Mouse (Mus musculus) neural tube, embryonic 13.5 days (tissue): ENCODE data around the gene Irf8. TPM values are rescaled to one million over a fixed set of nuclear protein-coding genes. Genes with fewer than 3 reads are reported as not detected.
"Not testable (repeated sequence)": the region's sequence is repeated elsewhere in the genome, so short reads cannot be mapped to it uniquely, and the experiment has no call there.

Source experiments
- ATAC-seq: fragments of 200-750 bp; cut with Nextera tagmentation; 2 replicates; pipeline ENCODE4 v1.8.0; 2017; ENCODE audit warnings: low read depth, mild to moderate bottlenecking, moderate TSS enrichment, moderate library complexity
- H3K27ac ChIP-seq: fragments of 300-500 bp; sonication (generic); replicated peaks from 2 replicates; pipeline ENCODE4 v1.5.1; 2015; ENCODE audit warnings: moderate library complexity, mild to moderate bottlenecking, inconsistent platforms
- H3K27me3 ChIP-seq: fragments of 300-500 bp; sonication (generic); 2 replicates; pipeline ENCODE4 v1.6.1; 2015; ENCODE audit warnings: mild to moderate bottlenecking, inconsistent platforms
- H3K36me3 ChIP-seq: fragments of 300-500 bp; sonication (generic); 2 replicates; pipeline ENCODE4 v1.6.1; 2015; ENCODE audit warnings: mild to moderate bottlenecking, inconsistent platforms
- H3K4me1 ChIP-seq: fragments of 300-500 bp; sonication (generic); replicated peaks from 2 replicates; pipeline ENCODE4 v1.6.1; 2015; ENCODE audit warnings: inconsistent platforms
- H3K4me2 ChIP-seq: fragments of 300-500 bp; sonication (generic); 2 replicates; pipeline ENCODE4 v1.6.1; 2015; ENCODE audit warnings: inconsistent platforms, mild to moderate bottlenecking, moderate library complexity
- H3K4me3 ChIP-seq: fragments of 300-500 bp; sonication (generic); 2 replicates; pipeline ENCODE4 v1.5.1; 2015; ENCODE audit warnings: mild to moderate bottlenecking, inconsistent platforms
- H3K9ac ChIP-seq: fragments of 300-500 bp; sonication (generic); 2 replicates; pipeline ENCODE4 v1.6.1; 2015; ENCODE audit warnings: moderate library complexity, mild to moderate bottlenecking, inconsistent platforms
- H3K9me3 ChIP-seq: fragments of 300-500 bp; sonication (generic); 2 replicates; pipeline ENCODE4 v1.6.1; 2016; ENCODE audit warnings: inconsistent platforms
- WGBS: fragments of 180-500 bp; shearing (Covaris S2); methylation state at CpG from one replicate; pipeline ENCODE4 v1.1.7; 2015; 5-methylcytosine and 5-hydroxymethylcytosine counted together
- polyA plus RNA-seq: library from polyadenylated mRNA; unstranded; fragments of >200 nt; fragmentation: Nextera tagmentation; extraction: Ambion mirVana; gene quantifications from 2 replicates; pipeline ENCODE4 v1.2.1, GENCODE M21; 2015

Irf8 gene
- polyA plus RNA-seq, 1 experiment from 2014 or later: 4.9 TPM

GRCm38 (mm10) chr8:120699565-120699964 lies 36.6 kb upstream of the Irf8 start:
- H3K9ac ChIP-seq: no peak overlapping the region
- H3K4me3 ChIP-seq: no peak overlapping the region
- H3K27ac ChIP-seq: no peak overlapping the region
- no peak for ATAC-seq
- no peaks in the 10 kb centered on the region for H3K9me3 ChIP-seq
- H3K27me3 ChIP-seq: no peaks in the 10 kb centered on the region
- H3K36me3 ChIP-seq: no peaks in the 10 kb centered on the region
- 78% methylated on average over 2 of the region's 2 CpGs for WGBS
- H3K4me2 ChIP-seq: no peak overlapping the region
- peaks cover 20% of the 10 kb centered on the region; the same call in 1 of the 2 replicates for H3K4me1 ChIP-seq

- H3K27me3 ChIP-seq: no peaks in the 10 kb centered on the region
- H3K4me1 ChIP-seq: peaks cover 22% of the 10 kb centered on the region; the same call in 1 of the 2 replicates
- no peak overlapping the region for H3K4me2 ChIP-seq
- ATAC-seq: no peak
- no peak overlapping the region for H3K27ac ChIP-seq
- H3K9ac ChIP-seq: no peak overlapping the region
- WGBS: 85% methylated on average over 4 of the region's 4 CpGs
- H3K4me3 ChIP-seq: no peak overlapping the region
- H3K9me3 ChIP-seq: no peaks in the 10 kb centered on the region
- no peaks in the 10 kb centered on the region for H3K36me3 ChIP-seq
Observed at GRCm38 (mm10) chr8:120700053-120700452, 36.1 kb upstream of the Irf8 start.

- 65% methylated on average over 19 of the region's 19 CpGs for WGBS
- Histone ChIP-seq H3K4me1 (peaks cover 10% of the 10 kb centered on the region; the same call in 1 of the 2 replicates), H3K9ac (no peak overlapping the region), H3K4me2 (no peak overlapping the region), H3K4me3 (no peak overlapping the region), H3K36me3 (no peaks in the 10 kb centered on the region), H3K27me3 (no peaks in the 10 kb centered on the region), H3K9me3 (no peaks in the 10 kb centered on the region), H3K27ac (no peak overlapping the region)
- ATAC-seq: no peak
Observed at GRCm38 (mm10) chr8:120701758-120702465, 34.2 kb upstream of the Irf8 start.

GRCm38 (mm10) chr8:120704203-120704602 lies 32.0 kb upstream of the Irf8 start:
- Histone ChIP-seq H3K4me1 (peaks cover 7% of the 10 kb centered on the region; the same call in 1 of the 2 replicates), H3K27me3 (no peaks in the 10 kb centered on the region), H3K36me3 (no peaks in the 10 kb centered on the region), H3K4me2 (no peak overlapping the region), H3K9me3 (no peaks in the 10 kb centered on the region), H3K4me3 (no peak overlapping the region), H3K27ac (no peak overlapping the region), H3K9ac (no peak overlapping the region)
- WGBS: 24% methylated on average over 9 of the region's 9 CpGs
- ATAC-seq: no peak

- peaks cover 7% of the 10 kb centered on the region; the same call in 1 of the 2 replicates for H3K4me1 ChIP-seq
- ATAC-seq: no peak
- no peak overlapping the region for H3K4me3 ChIP-seq
- no peaks in the 10 kb centered on the region for H3K36me3 ChIP-seq
- H3K27me3 ChIP-seq: no peaks in the 10 kb centered on the region
- no peaks in the 10 kb centered on the region for H3K9me3 ChIP-seq
- WGBS: 77% methylated on average over 15 of the region's 15 CpGs
- no peak overlapping the region for H3K27ac ChIP-seq
- H3K4me2 ChIP-seq: no peak overlapping the region
- no peak overlapping the region for H3K9ac ChIP-seq
Observed at GRCm38 (mm10) chr8:120705163-120705562, 31.0 kb upstream of the Irf8 start.

- H3K9ac ChIP-seq: no peak overlapping the region
- ATAC-seq: no peak
- H3K4me1 ChIP-seq: peaks cover 7% of the 10 kb centered on the region; the same call in 1 of the 2 replicates
- no peaks in the 10 kb centered on the region for H3K36me3 ChIP-seq
- no peak overlapping the region for H3K27ac ChIP-seq
- H3K4me2 ChIP-seq: no peak overlapping the region
- H3K4me3 ChIP-seq: no peak overlapping the region
- H3K9me3 ChIP-seq: no peaks in the 10 kb centered on the region
- WGBS: 80% methylated on average over 3 of the region's 3 CpGs
- H3K27me3 ChIP-seq: no peaks in the 10 kb centered on the region
Observed at GRCm38 (mm10) chr8:120706193-120706592, 30.0 kb upstream of the Irf8 start.

GRCm38 (mm10) chr8:120709176-120709575 lies 27.0 kb upstream of the Irf8 start:
- no peak overlapping the region for H3K4me3 ChIP-seq
- no peaks in the 10 kb centered on the region for H3K36me3 ChIP-seq
- ATAC-seq: no peak
- 86% methylated on average over 10 of the region's 10 CpGs for WGBS
- no peak overlapping the region for H3K9ac ChIP-seq
- peaks cover 5% of the 10 kb centered on the region; the same call in 1 of the 2 replicates for H3K4me1 ChIP-seq
- H3K4me2 ChIP-seq: no peak overlapping the region
- no peaks in the 10 kb centered on the region for H3K27me3 ChIP-seq
- H3K27ac ChIP-seq: no peak overlapping the region
- H3K9me3 ChIP-seq: no peaks in the 10 kb centered on the region

GRCm38 (mm10) chr8:120715200-120715599 lies 21.0 kb upstream of the Irf8 start:
- H3K36me3 ChIP-seq: no peaks in the 10 kb centered on the region
- H3K4me3 ChIP-seq: no peak overlapping the region
- no peaks in the 10 kb centered on the region for H3K27me3 ChIP-seq
- no peak overlapping the region for H3K27ac ChIP-seq
- no peaks in the 10 kb centered on the region for H3K9me3 ChIP-seq
- H3K4me1 ChIP-seq: no peaks in the 10 kb centered on the region
- no peak overlapping the region for H3K9ac ChIP-seq
- ATAC-seq: no peak
- 79% methylated on average over 6 of the region's 6 CpGs for WGBS
- H3K4me2 ChIP-seq: no peak overlapping the region

- H3K4me1 ChIP-seq: no peaks in the 10 kb centered on the region
- H3K4me2 ChIP-seq: no peak overlapping the region
- H3K27me3 ChIP-seq: no peaks in the 10 kb centered on the region
- H3K27ac ChIP-seq: no peak overlapping the region
- no peak for ATAC-seq
- H3K36me3 ChIP-seq: no peaks in the 10 kb centered on the region
- no peaks in the 10 kb centered on the region for H3K9me3 ChIP-seq
- H3K4me3 ChIP-seq: no peak overlapping the region
- 80% methylated on average over 15 of the region's 15 CpGs for WGBS
- no peak overlapping the region for H3K9ac ChIP-seq
Observed at GRCm38 (mm10) chr8:120715996-120716680, 20.0 kb upstream of the Irf8 start.

- Histone ChIP-seq H3K4me1 (no peaks in the 10 kb centered on the region), H3K27ac (no peak overlapping the region), H3K27me3 (no peaks in the 10 kb centered on the region), H3K9me3 (no peaks in the 10 kb centered on the region), H3K4me2 (no peak overlapping the region), H3K36me3 (no peaks in the 10 kb centered on the region), H3K9ac (no peak overlapping the region), H3K4me3 (no peak overlapping the region)
- 74% methylated on average over 19 of the region's 19 CpGs for WGBS
- no peak for ATAC-seq
Observed at GRCm38 (mm10) chr8:120719586-120720236, 16.4 kb upstream of the Irf8 start.

GRCm38 (mm10) chr8:120723025-120723424 lies 13.1 kb upstream of the Irf8 start:
- H3K27me3 ChIP-seq: no peaks in the 10 kb centered on the region
- 71% methylated on average over 6 of the region's 6 CpGs for WGBS
- H3K27ac ChIP-seq: no peak overlapping the region
- H3K9ac ChIP-seq: no peak overlapping the region
- no peak for ATAC-seq
- H3K4me3 ChIP-seq: no peak overlapping the region
- H3K4me1 ChIP-seq: no peaks in the 10 kb centered on the region
- no peak overlapping the region for H3K4me2 ChIP-seq
- no peaks in the 10 kb centered on the region for H3K9me3 ChIP-seq
- H3K36me3 ChIP-seq: no peaks in the 10 kb centered on the region

GRCm38 (mm10) chr8:120724096-120724495 lies 12.1 kb upstream of the Irf8 start:
- not testable (repeated sequence) for H3K9me3 ChIP-seq, H3K4me2 ChIP-seq, ATAC-seq, H3K27ac ChIP-seq, H3K36me3 ChIP-seq, H3K4me1 ChIP-seq, H3K4me3 ChIP-seq, H3K27me3 ChIP-seq, H3K9ac ChIP-seq
- 86% methylated on average over 4 of the region's 4 CpGs for WGBS
